ENCODE assay signal across 8 mouse cellular contexts in the genomic region with DNA sequence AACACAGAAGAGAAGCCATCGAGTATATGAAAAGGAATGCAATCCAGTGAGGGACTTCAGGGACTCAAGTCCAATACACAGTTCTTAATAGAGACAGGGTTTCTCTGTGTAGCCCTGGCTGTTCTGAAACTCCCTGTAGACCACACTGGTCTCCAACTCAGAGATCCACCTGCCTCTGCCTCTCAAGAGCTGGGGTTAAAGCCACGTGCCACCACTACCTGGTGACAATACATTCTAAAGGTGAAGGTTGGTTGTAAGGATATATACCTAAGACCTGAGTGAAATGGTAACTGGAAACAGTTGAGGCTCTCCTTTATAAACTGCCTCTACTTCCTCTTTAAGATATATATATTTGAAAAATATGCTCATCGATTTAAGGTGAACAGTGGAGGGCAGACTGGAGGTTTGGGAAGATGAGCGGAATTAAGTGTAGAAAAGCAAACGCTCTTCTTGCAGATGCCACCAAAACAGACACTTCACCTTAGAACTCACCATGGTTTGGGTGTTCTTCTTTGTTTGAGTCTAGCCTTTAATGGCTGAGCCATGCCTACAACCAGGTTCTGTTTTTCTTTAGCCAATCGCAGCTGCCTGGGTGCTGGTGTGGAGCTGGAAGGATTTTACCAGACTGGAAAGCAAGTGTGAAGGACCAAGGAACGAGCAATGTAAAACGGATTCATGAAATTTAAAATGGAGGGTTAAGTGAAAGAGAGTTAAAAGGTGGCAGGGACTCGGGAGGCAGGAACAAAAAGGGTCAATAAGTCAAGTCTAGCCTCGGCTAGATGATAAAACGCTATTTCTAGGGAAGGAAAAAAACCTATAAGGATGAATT. TPM values are rescaled to one million over a fixed set of nuclear protein-coding genes. Genes with fewer than 3 reads are reported as not detected.
DNase-seq lines count a peak whose midpoint lies in the region; ATAC-seq and TF ChIP-seq lines count a peak whose summit lies in the region.

No protein-coding gene starts in this region.

- DNase-seq in heart, embryonic 10.5 days (ENCODE audit: low spot score) = no peak
- DNase-seq in heart, adult 8-10 months (ENCODE audit: low spot score) = no peak
- peak; percentile 34 for DNase-seq in CH12.LX (ENCODE audit: extremely low read depth)
- no peak for DNase-seq in embryonic facial prominence, embryonic 14.5 days (ENCODE audit: low spot score)
- no peak for DNase-seq in left cerebral cortex, postnatal 10 days (ENCODE audit: extremely low spot score in 1 of 2, low spot score in 2 of 2)
- DNase-seq in right cerebral cortex, postnatal 10 days (ENCODE audit: low spot score in 2 of 2) = no peak

- peak overlapping the region; percentile 97 for H3K4me2 ChIP-seq in CH12.LX (ENCODE audit: insufficient read depth, low read depth, poor library complexity, severe bottlenecking)
- peak overlapping the region; percentile 68 for H3K4me2 ChIP-seq in embryonic facial prominence, embryonic 14.5 days (ENCODE audit: low read depth, low read length)
- peak overlapping the region; percentile 73 for H3K4me2 ChIP-seq in intestine, postnatal 0 days (replicated peaks; ENCODE audit: low read depth)
- H3K4me2 ChIP-seq in neural tube, embryonic 12.5 days (replicated peaks) = peak overlapping the region; percentile 71

- peaks cover 55% of the 10 kb centered on the region for H3K79me2 ChIP-seq in CH12.LX (replicated peaks; ENCODE audit: control insufficient read depth, extremely low read depth, insufficient read depth, poor library complexity, severe bottlenecking)

- in situ Hi-C loops in CH12.LX (cut with MboI; ENCODE audit: low pct_ligation_motif_present, low pct_unique_long_range_greater_than_20kb, low sequenced_read_pairs) = no loop called here

- 50% methylated on average over 11 of the region's 11 CpGs for WGBS in heart, embryonic 10.5 days
- 46% methylated on average over 11 of the region's 11 CpGs for WGBS in embryonic facial prominence, embryonic 14.5 days
- WGBS in intestine, postnatal 0 days = 34% methylated on average over 11 of the region's 11 CpGs
- WGBS in neural tube, embryonic 12.5 days = 49% methylated on average over 11 of the region's 11 CpGs

- H3K27ac ChIP-seq in heart, embryonic 10.5 days = peak overlapping the region; percentile 94
- peak overlapping the region; percentile 75; the same call in 1 of the 2 replicates for H3K27ac ChIP-seq in CH12.LX (ENCODE audit: insufficient read depth, low read depth)
- peak overlapping the region; percentile 92 for H3K27ac ChIP-seq in embryonic facial prominence, embryonic 14.5 days (replicated peaks; ENCODE audit: low read depth, low read length)
- peak overlapping the region; percentile 92 for H3K27ac ChIP-seq in intestine, postnatal 0 days (ENCODE audit: low read depth, low read length)
- H3K27ac ChIP-seq in neural tube, embryonic 12.5 days = no peak overlapping the region

- TF ChIP-seq EP300 in CH12.LX (IDR thresholded peaks at IDR 0.05; ENCODE audit: low read length) = no peak

- peaks cover 27% of the 10 kb centered on the region for H3K36me3 ChIP-seq in heart, embryonic 10.5 days
- H3K36me3 ChIP-seq in CH12.LX (replicated peaks in 1 of 2; ENCODE audit: control insufficient read depth in 1 of 2, insufficient read depth in 1 of 2, low read length in 1 of 2) = peaks cover 20 to 38% of the 10 kb centered on the region in 2 experiments
- H3K36me3 ChIP-seq in embryonic facial prominence, embryonic 14.5 days (ENCODE audit: control insufficient read depth, insufficient read depth, low read length) = peaks cover 27% of the 10 kb centered on the region
- H3K36me3 ChIP-seq in intestine, postnatal 0 days (ENCODE audit: control insufficient read depth, insufficient read depth) = peaks cover 15% of the 10 kb centered on the region
- H3K36me3 ChIP-seq in neural tube, embryonic 12.5 days = peaks cover 20% of the 10 kb centered on the region

- no peaks in the 10 kb centered on the region for H3K27me3 ChIP-seq in heart, embryonic 10.5 days (ENCODE audit: insufficient read depth, poor library complexity, severe bottlenecking)
- no peaks in the 10 kb centered on the region for H3K27me3 ChIP-seq in CH12.LX (replicated peaks)
- no peaks in the 10 kb centered on the region for H3K27me3 ChIP-seq in embryonic facial prominence, embryonic 14.5 days (replicated peaks; ENCODE audit: control insufficient read depth, insufficient read depth, low read length)
- H3K27me3 ChIP-seq in intestine, postnatal 0 days (replicated peaks; ENCODE audit: control insufficient read depth, insufficient read depth, low read length) = no peaks in the 10 kb centered on the region
- no peaks in the 10 kb centered on the region for H3K27me3 ChIP-seq in neural tube, embryonic 12.5 days (replicated peaks)

- no peaks in the 10 kb centered on the region for H3K9me3 ChIP-seq in heart, embryonic 10.5 days
- no peaks in the 10 kb centered on the region for H3K9me3 ChIP-seq in CH12.LX (replicated peaks; ENCODE audit: low read length)
- H3K9me3 ChIP-seq in embryonic facial prominence, embryonic 14.5 days (ENCODE audit: control insufficient read depth, low read length) = no peaks in the 10 kb centered on the region
- no peaks in the 10 kb centered on the region for H3K9me3 ChIP-seq in intestine, postnatal 0 days (ENCODE audit: control insufficient read depth)
- H3K9me3 ChIP-seq in neural tube, embryonic 12.5 days = no peaks in the 10 kb centered on the region

- peak overlapping the region; percentile 72 for H3K4me3 ChIP-seq in heart, embryonic 10.5 days
- peak overlapping the region; percentile 56 to 88 (median 69) for H3K4me3 ChIP-seq in CH12.LX (replicated peaks in 1 of 3; ENCODE audit: low read depth in 2 of 3, low read length in 2 of 3, poor library complexity in 1 of 3)
- H3K4me3 ChIP-seq in embryonic facial prominence, embryonic 14.5 days (ENCODE audit: low read depth, low read length) = peak overlapping the region; percentile 49
- peak overlapping the region; percentile 62 for H3K4me3 ChIP-seq in intestine, postnatal 0 days (ENCODE audit: low read depth, low read length)
- peak overlapping the region; percentile 58 for H3K4me3 ChIP-seq in neural tube, embryonic 12.5 days

- ATAC-seq in embryonic facial prominence, embryonic 14.5 days (ENCODE audit: low read depth) = no peak
- no peak for ATAC-seq in intestine, postnatal 0 days
- peak; percentile 11; the same call in 1 of the 2 replicates for ATAC-seq in neural tube, embryonic 12.5 days (ENCODE audit: low FRiP score, low read depth)

- dilution Hi-C loops in CH12.LX (cut with MboI; ENCODE audit: extremely low pct_ligation_motif_present, extremely low pct_unique_long_range_greater_than_20kb, low sequenced_read_pairs) = no loop called here

- intact Hi-C loops in left cerebral cortex, postnatal 10 days (cut with DNase I) = no loop called here

- no peak for TF ChIP-seq CTCF in CH12.LX (conservative IDR thresholded peaks at IDR 0.05 in 1 of 2, IDR thresholded peaks at IDR 0.05 in 1 of 2; ENCODE audit: low read depth in 2 of 2, low read length in 2 of 2)
- TF ChIP-seq CTCF in intestine, postnatal 0 days (IDR thresholded peaks at IDR 0.05; ENCODE audit: low read depth) = no peak

- H3K4me1 ChIP-seq in heart, embryonic 10.5 days = peaks cover 18% of the 10 kb centered on the region
- H3K4me1 ChIP-seq in CH12.LX (ENCODE audit: control insufficient read depth in 1 of 2, insufficient read depth in 2 of 2) = peaks cover 2 to 38% of the 10 kb centered on the region in 2 experiments; a peak in 2 of 4 replicates
- H3K4me1 ChIP-seq in embryonic facial prominence, embryonic 14.5 days (ENCODE audit: control insufficient read depth, insufficient read depth, low read length) = peaks cover 19% of the 10 kb centered on the region
- peaks cover 17% of the 10 kb centered on the region; the same call in 1 of the 2 replicates for H3K4me1 ChIP-seq in intestine, postnatal 0 days (replicated peaks; ENCODE audit: control insufficient read depth, insufficient read depth, low read length)
- peaks cover 28% of the 10 kb centered on the region for H3K4me1 ChIP-seq in neural tube, embryonic 12.5 days

- no peak for TF ChIP-seq RAD21 in CH12.LX (IDR thresholded peaks at IDR 0.05; ENCODE audit: low read depth, low read length)

- no peak; the same call in 1 of the 2 replicates for TF ChIP-seq POLR2A in CH12.LX (IDR thresholded peaks at IDR 0.05; ENCODE audit: low read depth, low read length)

- H3K9ac ChIP-seq in CH12.LX (ENCODE audit: insufficient read depth, low read depth) = peak overlapping the region; percentile 97
- H3K9ac ChIP-seq in embryonic facial prominence, embryonic 14.5 days (ENCODE audit: low read depth, low read length) = peak overlapping the region; percentile 78
- H3K9ac ChIP-seq in intestine, postnatal 0 days (ENCODE audit: low read depth, low read length) = peak overlapping the region; percentile 83
- peak overlapping the region; percentile 63 for H3K9ac ChIP-seq in neural tube, embryonic 12.5 days

TF ChIP-seq in CH12.LX, 34 proteins besides CTCF, POLR2A, EP300 and RAD21 (continues in another document):
- TF ChIP-seq MXI1 (IDR thresholded peaks at IDR 0.05; ENCODE audit: low read depth, low read length) (peak; percentile 71), BHLHE40 (IDR thresholded peaks at IDR 0.05; ENCODE audit: low read depth, low read length) (peak; percentile 60; the same call in 1 of the 2 replicates), GABPA (IDR thresholded peaks at IDR 0.05; ENCODE audit: insufficient replicate concordance, low read depth, low read length) (no peak)

RNA-seq across cellular contexts. Expression of a gene that starts 1.1 kb away (rescaled TPM):
- polyA plus RNA-seq in heart, embryonic 10.5 days (2016; fragmentation: Nextera tagmentation; extraction: Ambion mirVana) = 11.0 and 14.2 TPM in 2 replicates
- 10 to 100 TPM in 1 of 4 experiments, 1 to 10 TPM in 3; 8.4 to 10.9 (median 9.3) TPM for total RNA-seq in heart, adult 8-10 months (2022)
- total RNA-seq in CH12.LX (2012; rRNA removed) (13.7 and 17.0 TPM in 2 replicates), CH12.LX (2014; rRNA removed) (31.1 and 34.5 TPM in 2 replicates)
- 29.9 and 36.8 TPM in 2 replicates for polyA plus RNA-seq in CH12.LX (2012; ENCODE audit: insufficient read length, low read depth)
- polyA plus RNA-seq in embryonic facial prominence, embryonic 14.5 days (2014; fragmentation: Nextera tagmentation; extraction: Ambion mirVana) = 12.4 and 12.6 TPM in 2 replicates
- polyA plus RNA-seq in intestine, postnatal 0 days (2015; fragmentation: Nextera tagmentation; extraction: Ambion mirVana) = 7.7 and 8.6 TPM in 2 replicates
- polyA plus RNA-seq in neural tube, embryonic 12.5 days (2016; fragmentation: Nextera tagmentation; extraction: Ambion mirVana) = 29.6 and 30.5 TPM in 2 replicates
- 10 to 100 TPM; 12.6 to 14.7 TPM for total RNA-seq in left cerebral cortex, postnatal 10 days (2021)

RNA-seq across cellular contexts. Expression of a gene that starts 2.3 kb away (rescaled TPM):
- polyA plus RNA-seq in heart, embryonic 10.5 days (2016; fragmentation: Nextera tagmentation; extraction: Ambion mirVana) = 13.3 and 14.2 TPM in 2 replicates
- total RNA-seq in heart, adult 8-10 months (2022) = 10 to 100 TPM; 10.3 to 14.4 (median 12.2) TPM
- total RNA-seq in CH12.LX (2012; rRNA removed) (25.7 and 27.9 TPM in 2 replicates), CH12.LX (2014; rRNA removed) (32.6 and 37.0 TPM in 2 replicates)
- 26.8 and 28.9 TPM in 2 replicates for polyA plus RNA-seq in CH12.LX (2012; ENCODE audit: insufficient read length, low read depth)
- polyA plus RNA-seq in embryonic facial prominence, embryonic 14.5 days (2014; fragmentation: Nextera tagmentation; extraction: Ambion mirVana) = 12.1 and 13.9 TPM in 2 replicates
- polyA plus RNA-seq in intestine, postnatal 0 days (2015; fragmentation: Nextera tagmentation; extraction: Ambion mirVana) = 10.1 and 11.9 TPM in 2 replicates
- 10.0 and 12.5 TPM in 2 replicates for polyA plus RNA-seq in neural tube, embryonic 12.5 days (2016; fragmentation: Nextera tagmentation; extraction: Ambion mirVana)
- 1 to 10 TPM; 5.9 to 7.9 TPM for total RNA-seq in left cerebral cortex, postnatal 10 days (2021)
